Mouse (Mus musculus) stomach, embryonic 15.5 days (tissue): ENCODE measurements around the gene Abcb1b. TPM values are rescaled to one million over a fixed set of nuclear protein-coding genes. Genes with fewer than 3 reads are reported as not detected.

Source experiments
- ATAC-seq: fragments of 200-750 bp; cut with Nextera tagmentation; 2 replicates; pipeline ENCODE4 v1.8.0; 2017; ENCODE audit warnings: low read depth, moderate number of reproducible peaks, moderate TSS enrichment; ENCODE audit not compliant: insufficient read depth, low FRiP score
- H3K27ac ChIP-seq: fragments of 300-500 bp; sonication (generic); 2 replicates; pipeline ENCODE4 v1.5.1; 2015; ENCODE audit warnings: mild to moderate bottlenecking, inconsistent platforms
- H3K27me3 ChIP-seq: fragments of 300-500 bp; sonication (generic); replicated peaks from 2 replicates; pipeline ENCODE4 v1.6.1; 2015; ENCODE audit warnings: inconsistent platforms
- H3K36me3 ChIP-seq: fragments of 300-500 bp; sonication (generic); 2 replicates; pipeline ENCODE4 v1.6.1; 2015; ENCODE audit warnings: inconsistent platforms
- H3K4me1 ChIP-seq: fragments of 300-500 bp; sonication (generic); 2 replicates; pipeline ENCODE4 v1.6.1; 2015; ENCODE audit warnings: inconsistent platforms
- H3K4me2 ChIP-seq: fragments of 300-500 bp; sonication (generic); 2 replicates; pipeline ENCODE4 v1.6.1; 2015; ENCODE audit warnings: mild to moderate bottlenecking, inconsistent platforms
- H3K4me3 ChIP-seq: fragments of 300-500 bp; sonication (generic); replicated peaks from 2 replicates; pipeline ENCODE4 v1.5.1; 2015; ENCODE audit warnings: inconsistent platforms
- H3K9ac ChIP-seq: fragments of 300-500 bp; sonication (generic); 2 replicates; pipeline ENCODE4 v1.6.1; 2015; ENCODE audit warnings: inconsistent platforms
- H3K9me3 ChIP-seq: fragments of 300-500 bp; sonication (generic); 2 replicates; pipeline ENCODE4 v1.6.1; 2016; ENCODE audit warnings: inconsistent platforms
- WGBS: fragments of 180-500 bp; shearing (Covaris S2); methylation state at CpG from one replicate; pipeline ENCODE4 v1.1.7; 2015; 5-methylcytosine and 5-hydroxymethylcytosine counted together
- polyA plus RNA-seq: library from polyadenylated mRNA; unstranded; fragments of >200 nt; fragmentation: Nextera tagmentation; extraction: Ambion mirVana; gene quantifications from 2 replicates; pipeline ENCODE4 v1.2.1, GENCODE M21; 2015

The Abcb1b gene
- polyA plus RNA-seq, 1 experiment from 2014 or later = 2.5 TPM

- no peak for ATAC-seq
- no peak overlapping the region for H3K9ac ChIP-seq
- 8% methylated on average over 1 of the region's 1 CpGs for WGBS
These were observed 70.1 kb downstream of the Abcb1b start for GRCm38 (mm10) chr5:8868019-8868418.

GRCm38 (mm10) chr5:8872979-8873915, 75.3 kb downstream of the Abcb1b start:
- no peaks in the 10 kb centered on the region for H3K9me3 ChIP-seq
- no peak overlapping the region for H3K4me3 ChIP-seq
- no peaks in the 10 kb centered on the region for H3K36me3 ChIP-seq
- H3K4me1 ChIP-seq = no peaks in the 10 kb centered on the region
- H3K9ac ChIP-seq = no peak overlapping the region
- H3K27me3 ChIP-seq = no peaks in the 10 kb centered on the region
- no peak for ATAC-seq
- no peak overlapping the region for H3K4me2 ChIP-seq
- 71% methylated on average over 6 of the region's 6 CpGs for WGBS
- H3K27ac ChIP-seq = no peak overlapping the region

More at GRCm38 (mm10) chr5:8868019-8868418, 70.1 kb downstream of the Abcb1b start:
- no peaks in the 10 kb centered on the region for H3K36me3 ChIP-seq
- H3K4me2 ChIP-seq = no peak overlapping the region
- no peaks in the 10 kb centered on the region for H3K9me3 ChIP-seq
- H3K27ac ChIP-seq = no peak overlapping the region
- H3K4me1 ChIP-seq = no peaks in the 10 kb centered on the region
- no peak overlapping the region for H3K4me3 ChIP-seq
- no peaks in the 10 kb centered on the region for H3K27me3 ChIP-seq

- H3K4me3 ChIP-seq = no peak overlapping the region
- 73% methylated on average over 2 of the region's 2 CpGs for WGBS
- H3K27ac ChIP-seq = no peak overlapping the region
- H3K9me3 ChIP-seq = no peaks in the 10 kb centered on the region
- H3K4me1 ChIP-seq = no peaks in the 10 kb centered on the region
- H3K4me2 ChIP-seq = no peak overlapping the region
- H3K9ac ChIP-seq = no peak overlapping the region
- H3K27me3 ChIP-seq = no peaks in the 10 kb centered on the region
- ATAC-seq = no peak
- H3K36me3 ChIP-seq = no peaks in the 10 kb centered on the region
These were observed 79.1 kb downstream of the Abcb1b start for GRCm38 (mm10) chr5:8877086-8877485.

- WGBS = 63% methylated on average over 5 of the region's 5 CpGs
- no peak overlapping the region for H3K4me2 ChIP-seq
These were observed 79.9 kb downstream of the Abcb1b start for GRCm38 (mm10) chr5:8877800-8878199.

GRCm38 (mm10) chr5:8885837-8886236, 87.9 kb downstream of the Abcb1b start:
- H3K36me3 ChIP-seq = no peaks in the 10 kb centered on the region
- H3K4me3 ChIP-seq = no peak overlapping the region
- no peaks in the 10 kb centered on the region for H3K4me1 ChIP-seq
- no peaks in the 10 kb centered on the region for H3K27me3 ChIP-seq
- no peak for ATAC-seq
- H3K27ac ChIP-seq = no peak overlapping the region
- WGBS = 79% methylated on average over 2 of the region's 2 CpGs
- H3K4me2 ChIP-seq = no peak overlapping the region
- no peak overlapping the region for H3K9ac ChIP-seq
- H3K9me3 ChIP-seq = no peaks in the 10 kb centered on the region

More at GRCm38 (mm10) chr5:8877800-8878199, 79.9 kb downstream of the Abcb1b start:
- H3K36me3 ChIP-seq = no peaks in the 10 kb centered on the region
- no peaks in the 10 kb centered on the region for H3K27me3 ChIP-seq
- no peaks in the 10 kb centered on the region for H3K4me1 ChIP-seq
- ATAC-seq = no peak
- no peak overlapping the region for H3K9ac ChIP-seq
- H3K4me3 ChIP-seq = no peak overlapping the region
- H3K9me3 ChIP-seq = no peaks in the 10 kb centered on the region
- no peak overlapping the region for H3K27ac ChIP-seq

GRCm38 (mm10) chr5:8893300-8894103, 95.6 kb downstream of the Abcb1b start, which contains the start of gene Abcb4:
Abcb4 (plus strand) TSS chr5:8893717.
- H3K4me3 ChIP-seq = peak within 1 kb of the TSS; percentile 60
- peak within 1 kb of the TSS; percentile 22; the same call in 1 of the 2 replicates for H3K9ac ChIP-seq
- no peaks in the 10 kb centered on the region for H3K9me3 ChIP-seq
- no peaks in the 10 kb centered on the region for H3K27me3 ChIP-seq
- H3K4me1 ChIP-seq = no peaks in the 10 kb centered on the region
- ATAC-seq = peak; percentile 90
- under 1% methylated on average over 64 of the region's 65 CpGs for WGBS
- no peak within 1 kb of the TSS for H3K27ac ChIP-seq
- no peaks in the 10 kb centered on the region for H3K36me3 ChIP-seq
- H3K4me2 ChIP-seq = peak within 1 kb of the TSS; percentile 97

GRCm38 (mm10) chr5:8894104-8894425, 96.1 kb downstream of the Abcb1b start:
- WGBS = 4% methylated on average over 15 of the region's 15 CpGs
- Histone ChIP-seq H3K27me3 (no peaks in the 10 kb centered on the region), H3K27ac (no peak overlapping the region), H3K36me3 (no peaks in the 10 kb centered on the region), H3K4me1 (no peaks in the 10 kb centered on the region), H3K9me3 (no peaks in the 10 kb centered on the region), H3K4me3 (peak overlapping the region; percentile 60), H3K4me2 (peak overlapping the region; percentile 97), H3K9ac (peak overlapping the region; percentile 22; the same call in 1 of the 2 replicates)
- ATAC-seq = no peak

GRCm38 (mm10) chr5:8894641-8895490, 96.9 kb downstream of the Abcb1b start:
- peak; percentile 65; the same call in 1 of the 2 replicates for ATAC-seq
- H3K27ac ChIP-seq = no peak overlapping the region
- no peak overlapping the region for H3K9ac ChIP-seq
- 62% methylated on average over 15 of the region's 15 CpGs for WGBS
- no peaks in the 10 kb centered on the region for H3K9me3 ChIP-seq
- H3K4me3 ChIP-seq = no peak overlapping the region
- H3K4me1 ChIP-seq = no peaks in the 10 kb centered on the region
- H3K36me3 ChIP-seq = no peaks in the 10 kb centered on the region
- H3K4me2 ChIP-seq = peak overlapping the region; percentile 97; the same call in 1 of the 2 replicates
- no peaks in the 10 kb centered on the region for H3K27me3 ChIP-seq

- Histone ChIP-seq H3K27ac (no peak overlapping the region), H3K9ac (no peak overlapping the region), H3K4me1 (no peaks in the 10 kb centered on the region), H3K4me2 (no peak overlapping the region), H3K9me3 (no peaks in the 10 kb centered on the region), H3K36me3 (no peaks in the 10 kb centered on the region), H3K4me3 (no peak overlapping the region), H3K27me3 (no peaks in the 10 kb centered on the region)
- ATAC-seq = no peak
- WGBS = 63% methylated on average over 1 of the region's 1 CpGs
These were observed 98.3 kb downstream of the Abcb1b start for GRCm38 (mm10) chr5:8896198-8896597.

- Histone ChIP-seq H3K4me2 (no peak overlapping the region), H3K4me3 (no peak overlapping the region), H3K27ac (no peak overlapping the region), H3K9ac (no peak overlapping the region), H3K27me3 (no peaks in the 10 kb centered on the region), H3K36me3 (no peaks in the 10 kb centered on the region), H3K4me1 (no peaks in the 10 kb centered on the region), H3K9me3 (no peaks in the 10 kb centered on the region)
- no peak for ATAC-seq
- WGBS = 63% methylated on average over 3 of the region's 3 CpGs
These were observed 100.3 kb downstream of the Abcb1b start for GRCm38 (mm10) chr5:8898246-8898645.

GRCm38 (mm10) chr5:8901001-8901400, 103.1 kb downstream of the Abcb1b start:
- Histone ChIP-seq H3K9me3 (no peaks in the 10 kb centered on the region), H3K4me2 (no peak overlapping the region), H3K4me1 (no peaks in the 10 kb centered on the region), H3K27me3 (no peaks in the 10 kb centered on the region), H3K4me3 (no peak overlapping the region), H3K27ac (no peak overlapping the region), H3K9ac (no peak overlapping the region), H3K36me3 (no peaks in the 10 kb centered on the region)
- WGBS = 74% methylated on average over 1 of the region's 1 CpGs
- ATAC-seq = no peak
